Mouse (Mus musculus): ENCODE measurements around the gene Prss12.

Prss12 gene

GRCm38 (mm10) chr3:123543585-123544304 is 97.0 kb downstream of the Prss12 start:
- DNase-seq: no peak

- DNase-seq: no peak
Measured at GRCm38 (mm10) chr3:123550487-123550886, 103.8 kb downstream of the Prss12 start.

- DNase-seq: no peak
Measured at GRCm38 (mm10) chr3:123553872-123554271, 107.2 kb downstream of the Prss12 start.

DNA sequence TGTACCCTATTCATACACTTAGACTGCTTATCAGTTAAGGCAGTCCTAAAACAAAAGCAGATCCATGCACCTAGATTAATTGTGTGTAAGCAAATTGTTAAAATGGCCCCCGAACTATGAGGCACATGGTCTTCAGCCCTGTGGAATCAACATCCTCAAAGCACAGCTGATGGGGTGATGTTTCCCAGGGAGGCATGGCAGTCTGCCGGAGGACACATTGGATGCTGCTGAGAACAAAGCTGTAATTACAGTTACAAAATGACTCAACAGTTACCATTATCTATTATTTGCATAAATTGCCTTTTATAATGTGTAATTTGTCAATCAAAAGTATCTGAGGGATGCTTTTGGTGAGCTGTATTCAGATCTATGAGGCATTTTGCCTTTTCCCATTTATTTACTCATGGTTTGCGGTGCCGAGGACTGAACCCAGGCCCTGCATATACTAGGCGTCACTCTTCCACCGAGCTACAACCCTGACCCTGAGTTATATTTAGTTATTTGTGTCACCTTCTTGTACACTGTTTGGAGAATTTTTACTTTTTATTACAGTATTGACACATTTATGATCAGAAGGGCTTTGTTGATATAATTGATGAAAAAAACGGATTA is 108.6 kb downstream of the Prss12 start:
- no peak for DNase-seq
